Mouse (Mus musculus) brain, adult 2 months (tissue): Measurements from ENCODE around the gene Specc1.

ENCODE experiments used
- DNase-seq: peaks from one replicate; pipeline ENCODE4 v3.0.0; 2011; ENCODE audit warnings: low read depth, low spot score

Gene Specc1

DNA sequence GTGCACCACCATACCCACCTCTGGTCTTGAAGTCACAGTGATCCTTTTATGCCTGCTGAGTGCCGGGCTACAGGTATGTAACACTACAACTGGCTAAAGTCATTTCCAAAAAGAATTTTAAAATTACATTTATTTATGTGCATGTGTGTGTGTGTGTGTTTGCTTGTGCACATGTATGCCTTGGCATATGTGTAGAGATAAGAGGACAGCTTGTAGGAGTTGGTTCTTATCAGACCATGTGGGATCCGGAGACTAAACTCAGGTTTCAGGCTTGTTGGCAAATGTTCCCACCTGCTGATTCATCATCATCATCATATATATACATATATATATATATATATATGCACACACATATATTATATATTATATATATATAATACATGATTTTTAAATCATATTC is 12.3 kb downstream of the Specc1 start:
- no peak for DNase-seq

DNA sequence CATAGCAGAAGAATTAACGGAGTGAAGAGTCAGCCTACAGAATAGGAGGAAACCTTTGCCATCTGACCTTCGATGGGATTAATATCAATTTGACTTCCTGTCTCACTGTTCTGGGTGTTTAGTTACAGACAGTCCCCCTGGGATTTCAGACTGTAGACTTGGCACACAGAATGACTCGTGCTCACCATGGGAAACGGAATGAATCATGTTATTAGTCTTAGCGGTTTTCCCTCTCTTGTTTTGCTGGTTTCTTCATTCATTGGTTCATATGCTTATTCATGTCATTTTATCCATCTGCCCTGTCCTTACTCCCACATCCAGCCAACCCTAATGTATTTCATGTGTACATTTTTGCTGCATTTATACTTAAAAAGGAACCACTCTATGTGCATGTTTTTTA is 14.3 kb downstream of the Specc1 start:
- DNase-seq = no peak

DNA sequence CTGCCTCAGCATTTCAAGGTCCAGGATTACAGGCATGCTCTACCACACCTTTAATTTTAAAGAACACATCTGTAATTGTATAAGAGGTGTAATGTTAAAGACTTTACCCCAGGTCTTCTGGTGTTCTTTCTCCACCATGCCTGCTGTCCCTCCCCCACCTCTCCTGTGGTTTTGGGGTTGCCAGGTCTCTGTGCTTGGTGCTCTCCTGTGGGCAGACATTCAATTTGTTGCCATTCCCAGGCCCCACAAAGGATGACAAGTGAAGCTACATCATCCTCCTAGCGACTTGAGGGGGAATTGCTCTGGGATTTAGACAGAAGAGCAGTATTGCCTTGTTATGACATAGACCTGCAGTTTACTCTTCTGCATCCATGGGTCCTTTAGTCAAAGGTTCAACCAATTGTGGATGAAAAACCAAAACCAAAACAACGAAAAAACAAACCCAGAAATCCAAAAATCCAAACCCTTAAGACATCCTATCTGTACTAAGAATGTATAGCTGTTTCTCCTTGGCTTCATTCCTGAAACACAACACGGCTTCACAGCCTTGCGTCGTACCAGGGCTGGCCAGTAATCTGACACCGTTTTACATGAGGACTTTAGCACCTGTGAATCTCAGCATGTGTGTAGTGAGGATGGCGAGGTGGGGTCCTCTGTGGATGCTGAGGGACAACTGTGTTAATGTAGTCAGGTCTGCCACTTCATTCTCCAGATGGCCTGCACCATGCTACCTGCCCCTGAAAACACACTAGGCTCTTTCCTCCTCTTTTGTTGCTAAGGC is 15.1 kb downstream of the Specc1 start:
- DNase-seq = peak; percentile 36

DNA sequence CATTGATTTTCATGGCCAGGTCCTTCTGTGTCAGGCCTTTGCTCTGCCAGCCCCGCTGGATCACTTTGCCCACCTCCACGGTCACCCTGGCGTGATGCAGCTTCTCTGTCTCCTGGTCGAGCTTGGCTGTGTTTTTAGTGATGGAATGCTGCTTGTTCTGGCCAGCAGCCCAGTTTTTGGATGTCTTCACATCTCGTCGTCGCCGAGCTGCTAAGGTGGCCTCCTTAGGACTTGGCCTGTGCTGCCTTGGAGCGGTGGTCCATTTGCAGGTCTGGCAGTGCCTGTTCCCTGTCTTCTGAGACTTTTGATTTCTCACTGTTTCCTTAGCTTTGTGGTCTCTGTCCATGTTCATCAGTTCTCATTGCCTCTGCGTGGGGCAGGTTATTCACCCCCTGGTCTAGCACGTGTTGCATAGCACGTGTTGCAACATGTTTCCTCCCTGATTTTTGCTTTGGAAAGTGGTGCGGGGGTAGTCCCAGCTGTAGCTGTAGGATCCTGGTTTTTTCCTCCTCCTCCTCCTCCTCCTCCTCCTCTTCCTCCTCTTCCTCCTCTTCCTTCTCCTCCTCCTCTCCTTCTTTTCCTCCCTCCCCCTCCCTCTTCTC is 17.6 kb downstream of the Specc1 start:
- DNase-seq = peak; percentile 69

DNA sequence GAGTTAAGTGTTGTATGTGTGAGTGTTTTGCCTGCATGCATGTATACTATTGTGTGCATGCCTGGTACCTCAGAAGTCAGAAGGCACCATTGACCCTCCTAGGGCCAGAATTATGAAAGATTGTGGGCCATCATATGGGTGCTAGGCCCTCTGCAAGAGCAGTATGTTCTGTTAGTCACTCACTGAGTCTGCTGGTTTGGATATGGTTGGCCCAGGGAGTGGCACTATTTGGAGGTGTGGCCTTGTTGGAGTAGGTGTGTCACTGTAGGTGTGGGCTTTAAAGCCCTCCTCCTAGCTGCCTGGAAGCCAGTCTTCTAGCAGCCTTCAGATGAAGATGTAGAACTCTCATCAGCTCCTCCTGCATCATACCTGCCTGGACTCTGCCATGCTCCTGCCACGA is 19.2 kb downstream of the Specc1 start:
- DNase-seq = no peak

DNA sequence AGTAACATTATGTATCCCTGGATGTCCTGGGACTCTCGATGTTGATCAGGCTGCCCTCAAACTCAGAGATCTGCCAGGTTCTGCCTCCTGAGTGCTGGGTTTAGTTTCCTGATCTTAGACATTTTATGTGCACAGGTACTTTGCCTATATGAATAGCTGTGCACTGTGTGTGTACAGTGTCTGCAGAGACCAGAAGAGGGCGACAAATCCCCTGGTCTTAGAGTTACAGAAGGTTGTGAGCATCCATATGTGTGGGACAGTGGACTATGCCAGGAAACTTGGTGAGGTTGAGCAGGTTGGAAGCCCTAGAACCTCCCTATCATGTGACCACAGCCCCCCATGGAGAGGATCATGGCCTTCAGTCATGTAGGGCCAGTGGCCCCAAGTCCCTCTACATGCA is 24.7 kb downstream of the Specc1 start:
- DNase-seq = no peak

DNA sequence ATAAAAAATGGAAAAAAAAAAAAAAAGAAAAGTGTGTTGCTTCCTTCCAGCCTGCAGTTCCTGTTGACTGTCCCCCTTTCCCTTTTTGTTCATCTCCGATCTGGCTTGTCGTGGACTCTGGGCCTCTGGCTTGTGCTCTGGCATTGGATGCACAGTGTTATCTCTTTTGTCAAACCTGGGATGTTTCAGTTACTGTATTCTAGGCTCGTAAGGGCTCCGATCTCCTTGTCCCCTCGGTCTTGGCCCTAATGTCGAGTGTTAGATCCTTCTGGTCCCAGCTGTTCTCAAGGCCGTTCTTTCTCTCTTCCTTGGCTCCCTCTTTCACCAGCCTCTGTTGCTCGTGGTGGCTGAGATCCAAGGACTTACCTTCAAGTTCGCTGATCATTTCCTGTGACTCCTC is 26.3 kb downstream of the Specc1 start:
- no peak for DNase-seq

DNA sequence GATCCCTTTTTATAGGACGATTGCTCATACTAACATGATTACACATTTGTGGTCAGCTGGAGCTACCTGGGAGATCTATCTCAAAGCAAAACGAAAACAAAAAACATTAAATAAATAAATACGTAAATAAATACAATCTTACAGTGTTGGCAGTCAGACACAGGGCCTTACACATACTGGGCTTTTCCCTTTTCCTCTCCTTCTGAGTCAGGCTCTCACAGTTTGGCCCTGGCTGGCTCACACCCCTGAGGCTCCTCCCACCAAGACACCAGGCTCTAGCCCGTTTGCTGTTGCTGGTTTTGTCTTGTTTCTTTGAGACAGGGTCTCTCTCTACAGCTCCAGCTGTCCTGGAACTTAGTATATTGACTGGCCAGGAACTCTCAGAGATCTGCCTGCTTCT is 30.4 kb downstream of the Specc1 start:
- DNase-seq = no peak

DNA sequence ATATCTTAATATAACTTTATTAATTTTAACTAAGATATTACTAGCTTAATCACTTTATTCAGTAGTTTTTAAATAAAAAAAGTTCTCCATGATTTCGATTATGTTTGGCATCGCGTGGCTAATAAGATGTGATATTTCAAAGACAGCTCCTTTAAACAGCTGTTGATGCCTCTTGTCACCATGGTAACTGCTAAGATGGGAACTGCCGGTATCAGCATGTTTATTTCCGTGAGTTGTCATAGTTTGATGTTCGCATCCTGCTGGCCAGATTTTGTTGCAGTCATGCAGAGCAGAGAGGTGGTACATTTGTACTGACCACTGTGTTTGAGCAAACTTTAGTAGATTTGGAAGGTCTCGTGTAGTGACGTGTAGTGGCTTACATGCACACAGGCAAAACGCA is 33.1 kb downstream of the Specc1 start:
- peak; percentile 50 for DNase-seq

DNA sequence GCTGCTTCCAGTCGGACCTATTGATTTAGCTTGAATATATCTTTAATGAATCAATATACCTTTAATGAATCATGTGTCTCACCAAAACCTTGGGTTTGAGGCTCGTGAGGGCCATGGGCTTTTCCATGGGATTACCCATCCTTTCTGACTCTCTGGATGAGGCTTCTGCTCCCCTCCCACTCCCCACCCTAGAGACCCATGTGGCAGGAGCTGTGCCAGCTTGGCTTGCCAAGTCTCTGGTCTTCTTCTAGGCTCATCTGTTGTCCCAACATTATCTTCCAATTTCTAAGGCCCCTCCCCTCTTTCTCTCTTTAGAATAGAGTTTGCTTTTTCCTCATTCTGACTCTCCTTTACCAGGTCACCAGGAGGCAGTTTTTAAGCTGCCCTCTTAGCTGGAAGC is 35.0 kb downstream of the Specc1 start:
- peak; percentile 41 for DNase-seq

DNA sequence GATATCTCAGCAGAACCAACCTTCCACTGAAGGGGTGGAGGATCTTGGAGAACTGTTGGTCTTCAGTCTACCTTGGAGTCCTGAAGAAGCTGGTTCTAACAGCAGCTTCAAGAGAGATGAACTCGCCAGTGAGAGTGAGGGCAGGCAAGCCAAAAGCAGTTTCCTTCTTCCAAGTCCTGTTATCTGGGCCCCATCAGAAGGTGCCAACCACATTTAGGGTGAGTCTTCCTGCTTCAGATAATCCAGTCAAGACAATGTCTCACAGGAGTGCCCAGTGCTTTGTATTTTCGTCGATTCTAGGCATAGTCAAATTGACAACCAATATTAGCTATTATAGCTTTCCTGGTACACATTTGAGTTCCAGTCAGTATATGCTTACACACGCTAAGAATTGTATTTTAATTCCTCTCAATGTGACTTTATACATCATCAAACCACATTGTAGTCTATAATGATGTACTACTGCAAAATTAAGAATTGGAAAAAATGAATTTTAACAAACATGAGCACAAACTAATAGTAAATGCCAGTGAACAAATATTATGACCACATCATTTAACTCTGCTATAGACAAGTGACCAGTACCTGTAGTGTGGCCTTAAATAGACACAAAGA is 36.2 kb downstream of the Specc1 start:
- no peak for DNase-seq

DNA sequence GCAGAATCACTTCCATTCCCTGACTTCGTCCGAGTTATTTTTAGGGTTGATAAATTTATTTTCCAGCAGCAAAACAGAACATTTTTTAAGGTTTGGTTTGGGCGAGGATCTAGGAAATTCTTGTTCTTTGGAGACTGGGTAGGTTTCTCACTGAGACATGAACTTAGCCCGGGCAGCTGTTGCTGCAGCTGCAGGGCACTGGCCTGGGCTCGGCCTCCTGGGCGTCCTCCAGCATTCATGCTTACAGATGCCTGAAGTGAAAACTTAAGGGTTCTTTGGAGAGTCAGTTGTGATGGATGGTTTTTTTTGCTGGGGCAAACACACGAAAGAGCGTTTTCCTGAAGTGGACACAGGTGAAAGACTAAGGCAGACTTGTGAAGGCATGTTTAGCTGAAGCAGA is 42.9 kb downstream of the Specc1 start:
- DNase-seq = no peak

DNA sequence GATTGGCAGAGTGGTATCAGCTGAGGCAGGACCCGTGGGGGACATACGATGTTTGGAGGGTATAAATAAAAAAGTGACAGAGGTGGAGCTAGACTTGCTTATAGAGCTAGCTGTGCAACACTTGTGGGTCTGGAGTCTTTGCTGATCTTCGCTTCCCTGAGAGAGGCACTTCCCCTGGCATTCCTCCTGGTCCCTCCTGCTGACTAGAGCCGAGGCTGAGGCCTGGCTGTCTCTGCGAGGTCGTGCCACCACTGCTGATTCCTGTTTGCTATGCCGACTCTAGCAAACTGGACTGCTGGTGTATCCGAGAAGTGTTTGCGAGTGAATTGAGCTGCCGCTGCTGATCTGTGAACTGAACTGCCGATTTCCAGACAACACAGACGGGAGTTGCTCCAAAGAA is 43.5 kb downstream of the Specc1 start:
- no peak for DNase-seq

DNA sequence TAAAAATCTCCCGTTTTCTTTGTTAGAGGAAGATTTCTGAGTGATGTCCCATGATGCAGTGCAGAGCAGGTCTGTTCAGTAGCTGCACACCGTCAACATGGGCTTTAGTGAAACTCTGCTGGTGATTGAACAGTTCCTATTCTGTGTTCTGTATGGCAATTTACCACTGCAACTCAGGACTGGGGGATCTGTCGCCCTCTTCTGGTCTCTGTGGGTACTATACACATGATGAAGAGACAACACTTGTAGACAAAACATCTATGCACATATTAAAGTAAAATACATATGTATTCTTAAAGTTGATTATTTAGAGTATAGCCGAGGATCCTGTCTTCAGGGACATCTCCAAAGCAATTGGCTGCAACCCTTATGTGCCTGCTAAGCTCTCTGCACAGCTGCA is 45.4 kb downstream of the Specc1 start:
- no peak for DNase-seq

DNA sequence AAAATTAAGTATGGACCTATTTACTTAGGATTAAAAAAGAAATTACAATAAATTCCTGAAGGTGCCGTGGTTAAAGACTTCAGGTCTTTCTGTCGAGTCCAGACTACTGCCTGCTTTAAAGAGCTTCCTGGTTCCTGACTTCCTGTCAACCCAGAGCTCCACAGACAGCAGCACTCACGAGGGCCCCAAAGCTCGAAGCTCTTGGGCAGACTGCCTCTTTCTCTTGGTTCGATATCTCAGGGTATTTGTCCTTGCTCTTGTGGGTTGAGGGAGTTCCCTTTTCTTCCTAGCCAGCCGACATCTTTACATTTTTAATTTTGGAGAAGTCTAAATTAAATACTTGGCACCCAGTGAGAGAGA is 48.3 kb downstream of the Specc1 start:
- no peak for DNase-seq

DNA sequence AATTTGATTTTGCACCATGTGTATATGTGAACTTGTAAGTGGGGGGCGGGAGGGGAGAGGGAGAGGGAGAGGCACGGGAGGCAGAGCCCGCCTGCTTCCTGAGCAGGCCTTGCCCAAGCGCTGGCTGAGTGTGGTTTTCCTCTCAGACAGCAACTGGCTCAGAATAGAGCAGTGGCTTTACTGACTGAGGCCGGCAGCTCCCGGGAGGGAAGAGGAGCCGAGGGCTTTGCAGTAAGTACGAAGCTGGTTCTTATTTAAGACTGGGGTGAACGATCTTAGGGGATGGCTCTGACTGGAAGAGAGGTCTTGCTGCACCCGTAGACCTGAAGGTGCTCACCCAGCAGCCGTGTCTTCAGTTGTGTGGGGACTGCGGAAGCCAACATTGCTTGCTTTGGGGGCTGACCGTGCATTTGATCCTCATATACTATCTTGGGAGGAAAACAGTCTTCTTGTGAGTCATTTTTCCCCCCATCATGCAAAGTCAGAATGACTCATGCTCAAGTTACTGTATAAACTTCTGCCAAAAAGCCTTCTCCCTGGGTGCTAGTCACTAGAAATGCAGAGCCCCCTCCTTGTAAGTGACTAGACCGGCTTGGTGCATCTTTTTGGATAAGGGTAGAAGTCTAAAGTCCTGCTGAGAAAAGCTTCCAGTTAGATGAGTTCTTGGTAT is 48.8 kb downstream of the Specc1 start:
- DNase-seq = peak; percentile 86

DNA sequence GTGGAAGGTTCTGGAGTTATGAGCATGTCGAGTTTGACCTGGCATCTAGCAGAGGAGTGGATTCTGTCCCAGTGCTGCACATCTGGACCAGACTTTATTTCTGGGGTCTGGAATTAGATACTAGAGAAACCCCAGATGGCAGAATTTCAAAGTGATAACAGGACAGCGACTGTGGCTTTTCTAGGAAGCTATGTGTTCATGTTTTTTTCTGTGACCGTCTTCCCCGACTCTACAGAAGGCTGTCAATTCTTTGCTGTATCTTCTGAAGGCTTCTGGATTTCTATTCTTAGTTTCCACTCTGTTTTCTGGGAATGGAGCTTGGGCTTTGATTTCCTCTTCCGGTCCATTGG is 49.3 kb downstream of the Specc1 start:
- no peak for DNase-seq

DNA sequence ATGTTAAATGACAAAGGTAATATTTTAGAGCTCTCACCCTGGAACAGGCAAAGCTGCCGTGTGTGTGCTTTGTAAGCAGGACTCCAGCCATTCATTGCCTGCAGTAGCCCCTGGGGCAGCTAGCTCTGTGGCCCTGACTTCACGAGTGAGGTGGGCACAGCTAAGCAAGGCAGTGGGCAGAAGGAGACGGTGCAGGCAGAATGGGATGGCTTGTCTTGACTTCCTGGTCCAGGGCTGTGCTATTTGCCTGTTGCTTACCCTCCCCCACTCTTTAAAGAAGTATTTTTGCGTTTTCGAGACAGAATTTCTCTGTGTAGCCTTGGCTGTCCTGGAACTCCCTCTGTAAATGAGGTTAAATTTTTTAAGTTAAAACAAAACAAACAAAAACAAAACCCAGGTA is 50.1 kb downstream of the Specc1 start:
- DNase-seq = no peak

DNA sequence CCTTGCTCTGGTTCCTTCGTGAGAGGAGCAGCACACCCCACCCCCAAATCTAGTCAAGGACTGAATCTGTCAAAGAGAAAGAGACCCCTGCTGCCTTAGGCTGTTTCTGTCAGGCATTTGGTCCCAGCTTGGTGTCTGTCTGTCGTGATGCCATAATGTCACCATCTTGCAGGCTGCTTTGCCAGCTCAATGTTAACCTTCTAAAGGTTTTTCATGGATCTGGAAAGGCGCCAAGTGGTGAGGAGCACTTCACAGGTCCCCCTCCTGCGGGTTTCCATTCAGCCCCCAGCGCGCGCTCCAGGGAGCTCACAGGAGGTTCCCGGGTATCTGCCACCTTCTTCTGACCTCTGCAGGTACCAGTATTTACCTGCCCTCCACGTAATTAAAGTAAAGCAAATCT is 51.4 kb downstream of the Specc1 start:
- DNase-seq = no peak

DNA sequence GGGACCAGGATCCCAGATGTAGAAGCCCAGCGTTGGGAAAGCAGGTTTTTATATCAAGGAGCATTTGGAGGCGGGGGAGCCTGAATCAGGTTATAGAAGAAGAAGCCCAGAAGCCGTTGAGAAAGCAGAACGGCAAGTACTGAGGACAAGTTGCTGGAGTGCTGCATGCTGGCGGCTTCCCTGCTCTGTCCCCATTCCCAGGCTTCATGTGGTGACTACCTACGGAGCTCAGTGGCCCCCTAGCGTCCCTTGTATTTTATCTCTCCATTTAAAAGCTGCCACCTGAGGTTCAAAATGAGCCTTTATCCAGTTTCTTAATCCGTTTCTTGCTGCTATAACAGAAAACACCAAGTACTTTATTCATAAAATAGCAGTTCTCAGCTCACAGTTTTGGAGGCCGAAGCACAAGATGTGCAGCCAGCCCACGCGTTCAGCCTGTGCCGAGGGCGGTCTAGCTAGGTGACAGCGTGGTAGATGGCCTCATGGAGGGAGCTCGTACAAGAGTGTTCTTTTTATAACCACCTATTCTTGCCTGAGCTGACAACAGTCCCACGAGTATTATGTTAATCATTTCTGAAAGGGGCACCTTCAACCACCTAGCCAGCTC is 54.2 kb downstream of the Specc1 start:
- DNase-seq = peak; percentile 82

DNA sequence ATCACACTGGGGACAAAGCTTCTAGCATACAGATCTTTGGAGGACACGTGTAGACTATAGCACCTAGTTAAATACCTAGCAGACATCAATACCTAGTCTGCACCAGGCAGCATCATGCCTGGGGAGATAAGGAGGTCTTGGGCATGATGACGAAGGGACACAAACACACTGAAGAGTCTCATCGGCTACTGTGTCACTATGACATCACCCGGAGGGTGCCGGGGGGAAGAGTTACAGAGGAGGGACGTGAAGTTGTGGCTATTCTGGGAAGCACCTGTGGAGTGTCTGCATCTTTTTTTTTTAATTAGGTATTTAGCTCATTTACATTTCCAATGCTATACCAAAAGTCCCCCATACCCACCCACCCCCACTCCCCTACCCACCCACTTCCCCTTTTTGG is 55.5 kb downstream of the Specc1 start:
- no peak for DNase-seq

DNA sequence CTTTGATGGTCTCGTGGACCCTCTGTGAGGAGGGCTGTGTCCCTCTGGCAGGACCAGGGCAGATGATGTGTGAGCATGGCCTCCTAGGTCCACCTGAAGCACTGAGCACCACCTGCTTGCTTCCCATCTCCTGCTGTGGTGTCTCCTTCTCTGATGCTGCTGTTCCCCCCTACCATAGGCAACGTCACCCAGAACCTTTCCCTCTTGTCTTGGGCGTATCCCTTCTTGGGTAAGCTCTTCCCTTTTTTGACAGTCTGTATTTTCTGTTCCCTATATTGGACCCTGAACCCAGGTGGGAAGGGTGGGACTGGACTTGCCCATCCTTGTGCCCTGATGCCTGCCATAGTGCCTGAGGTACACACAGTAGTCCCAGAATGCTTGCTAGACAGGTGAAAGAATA is 56.9 kb downstream of the Specc1 start:
- DNase-seq = no peak
